Mouse (Mus musculus) midbrain, embryonic 12.5 days (tissue): ENCODE measurements at regions not wholly inside any gene's neighbourhood (a gene's known extent, or its start where the extent isn't known, plus 50 kb on each side); places are given as distances from the start of the nearest gene placed in this dataset.
A peak's percentile ranks its signal among the peaks of the same experiment; 100 is the strongest.

ENCODE experiments used
- ATAC-seq: fragments of 200-750 bp; cut with Nextera tagmentation; 2 replicates; pipeline ENCODE4 v1.8.0; 2017; ENCODE audit warnings: low read depth, moderate TSS enrichment, moderate library complexity; ENCODE audit not compliant: low FRiP score
- H3K27ac ChIP-seq: fragments of 300-500 bp; sonication (generic); replicated peaks from 2 replicates; pipeline ENCODE4 v1.5.1; 2016; ENCODE audit warnings: mild to moderate bottlenecking
- H3K27me3 ChIP-seq: fragments of 300-500 bp; sonication (generic); 2 replicates; pipeline ENCODE4 v1.6.1; 2016; ENCODE audit warnings: mild to moderate bottlenecking
- H3K36me3 ChIP-seq: fragments of 300-500 bp; sonication (generic); 2 replicates; pipeline ENCODE4 v1.6.1; 2016
- H3K4me1 ChIP-seq: fragments of 300-500 bp; sonication (generic); 2 replicates; pipeline ENCODE4 v1.6.1; 2016
- H3K4me2 ChIP-seq: fragments of 300-500 bp; sonication (generic); replicated peaks from 2 replicates; pipeline ENCODE4 v1.6.1; 2016; ENCODE audit warnings: mild to moderate bottlenecking, moderate library complexity
- H3K4me3 ChIP-seq: fragments of 300-500 bp; sonication (generic); 2 replicates; pipeline ENCODE4 v1.5.1; 2016; ENCODE audit warnings: mild to moderate bottlenecking
- H3K9ac ChIP-seq: fragments of 300-500 bp; sonication (generic); replicated peaks from 2 replicates; pipeline ENCODE4 v1.6.1; 2016; ENCODE audit warnings: mild to moderate bottlenecking, moderate library complexity
- H3K9me3 ChIP-seq: fragments of 300-500 bp; sonication (generic); 2 replicates; pipeline ENCODE4 v1.6.1; 2016; ENCODE audit warnings: mild to moderate bottlenecking
- WGBS: fragments of 180-500 bp; shearing (Covaris S2); methylation state at CpG from one replicate; pipeline ENCODE4 v1.1.7; 2016; 5-methylcytosine and 5-hydroxymethylcytosine counted together

- Histone ChIP-seq H3K9ac (no peak overlapping the region), H3K4me1 (no peaks in the 10 kb centered on the region), H3K4me2 (no peak overlapping the region), H3K36me3 (no peaks in the 10 kb centered on the region), H3K9me3 (no peaks in the 10 kb centered on the region), H3K27me3 (no peaks in the 10 kb centered on the region), H3K4me3 (no peak overlapping the region), H3K27ac (no peak overlapping the region)
- peak; percentile 76 for ATAC-seq
- 67% methylated on average over 7 of the region's 7 CpGs for WGBS
These were observed 511.5 kb downstream of the Phf3 start for GRCm38 (mm10) chr1:30362072-30362769.

GRCm38 (mm10) chr1:30320657-30321262 lies 553.0 kb downstream of the Phf3 start:
- no peak overlapping the region for H3K27ac ChIP-seq
- H3K27me3 ChIP-seq, result no peaks in the 10 kb centered on the region
- no peak overlapping the region for H3K4me2 ChIP-seq
- H3K36me3 ChIP-seq, result no peaks in the 10 kb centered on the region
- peak; percentile 62 for ATAC-seq
- H3K9ac ChIP-seq, result no peak overlapping the region
- 68% methylated on average over 6 of the region's 6 CpGs for WGBS
- no peaks in the 10 kb centered on the region for H3K9me3 ChIP-seq
- no peak overlapping the region for H3K4me3 ChIP-seq
- no peaks in the 10 kb centered on the region for H3K4me1 ChIP-seq

- Histone ChIP-seq H3K9ac (no peak overlapping the region), H3K27me3 (no peaks in the 10 kb centered on the region), H3K4me1 (no peaks in the 10 kb centered on the region), H3K4me3 (no peak overlapping the region), H3K36me3 (no peaks in the 10 kb centered on the region), H3K27ac (no peak overlapping the region), H3K4me2 (no peak overlapping the region), H3K9me3 (no peaks in the 10 kb centered on the region)
- 80% methylated on average over 8 of the region's 8 CpGs for WGBS
- 0 out of 2 replicates have a peak, but pooled peaks have one; percentile 30 for ATAC-seq
These were observed 555.5 kb downstream of the Phf3 start for GRCm38 (mm10) chr1:30318195-30318594.

- 56% methylated on average over 2 of the region's 2 CpGs for WGBS
- Histone ChIP-seq H3K9ac (no peak overlapping the region), H3K27me3 (no peaks in the 10 kb centered on the region), H3K9me3 (no peaks in the 10 kb centered on the region), H3K4me1 (no peaks in the 10 kb centered on the region), H3K27ac (no peak overlapping the region), H3K36me3 (no peaks in the 10 kb centered on the region), H3K4me3 (no peak overlapping the region), H3K4me2 (no peak overlapping the region)
- peak; percentile 63; the same call in 1 of the 2 replicates for ATAC-seq
These were observed 584.6 kb downstream of the Phf3 start for GRCm38 (mm10) chr1:30289073-30289472.

- H3K4me1 ChIP-seq, result no peaks in the 10 kb centered on the region
- H3K27me3 ChIP-seq, result no peaks in the 10 kb centered on the region
- no peaks in the 10 kb centered on the region for H3K9me3 ChIP-seq
- WGBS, result 46% methylated on average over 2 of the region's 2 CpGs
- no peak overlapping the region for H3K4me2 ChIP-seq
- no peaks in the 10 kb centered on the region for H3K36me3 ChIP-seq
- no peak overlapping the region for H3K27ac ChIP-seq
- no peak for ATAC-seq
- H3K4me3 ChIP-seq, result no peak overlapping the region
- no peak overlapping the region for H3K9ac ChIP-seq
These were observed 611.3 kb downstream of the Phf3 start for GRCm38 (mm10) chr1:30262418-30262817.

- WGBS, result 79% methylated on average over 3 of the region's 3 CpGs
- Histone ChIP-seq H3K27me3 (no peaks in the 10 kb centered on the region), H3K36me3 (no peaks in the 10 kb centered on the region), H3K9me3 (no peaks in the 10 kb centered on the region), H3K4me1 (no peaks in the 10 kb centered on the region), H3K9ac (no peak overlapping the region), H3K4me3 (no peak overlapping the region), H3K27ac (no peak overlapping the region), H3K4me2 (no peak overlapping the region)
- ATAC-seq, result no peak
These were observed 614.2 kb downstream of the Phf3 start for GRCm38 (mm10) chr1:30259547-30259946.

- H3K27me3 ChIP-seq, result no peaks in the 10 kb centered on the region
These were observed 656.9 kb downstream of the Phf3 start for GRCm38 (mm10) chr1:30216764-30217348.

GRCm38 (mm10) chr1:30204608-30205262 lies 669.0 kb downstream of the Phf3 start:
- H3K36me3 ChIP-seq, result no peaks in the 10 kb centered on the region
- no peaks in the 10 kb centered on the region for H3K27me3 ChIP-seq
- no peak overlapping the region for H3K4me2 ChIP-seq
- H3K4me1 ChIP-seq, result no peaks in the 10 kb centered on the region
- no peaks in the 10 kb centered on the region for H3K9me3 ChIP-seq
- 83% methylated on average over 2 of the region's 2 CpGs for WGBS
- ATAC-seq, result no peak
- H3K4me3 ChIP-seq, result no peak overlapping the region
- H3K9ac ChIP-seq, result no peak overlapping the region
- no peak overlapping the region for H3K27ac ChIP-seq

More at GRCm38 (mm10) chr1:30216764-30217348, 656.9 kb downstream of the Phf3 start:
- Histone ChIP-seq H3K27ac (no peak overlapping the region), H3K4me1 (no peaks in the 10 kb centered on the region), H3K9me3 (no peaks in the 10 kb centered on the region), H3K9ac (no peak overlapping the region), H3K36me3 (no peaks in the 10 kb centered on the region), H3K4me3 (no peak overlapping the region), H3K4me2 (no peak overlapping the region)
- ATAC-seq, result no peak
- 75% methylated on average over 4 of the region's 4 CpGs for WGBS

- H3K4me2 ChIP-seq, result no peak overlapping the region
- 33% methylated on average over 2 of the region's 2 CpGs for WGBS
- 0 out of 2 replicates have a peak, but pooled peaks have one; percentile 49 for ATAC-seq
- H3K9ac ChIP-seq, result no peak overlapping the region
- H3K4me3 ChIP-seq, result no peak overlapping the region
- H3K36me3 ChIP-seq, result no peaks in the 10 kb centered on the region
- no peaks in the 10 kb centered on the region for H3K9me3 ChIP-seq
- no peaks in the 10 kb centered on the region for H3K4me1 ChIP-seq
- no peak overlapping the region for H3K27ac ChIP-seq
- no peaks in the 10 kb centered on the region for H3K27me3 ChIP-seq
These were observed 697.5 kb downstream of the Phf3 start for GRCm38 (mm10) chr1:30176225-30176624.

- Histone ChIP-seq H3K36me3 (no peaks in the 10 kb centered on the region), H3K9ac (no peak overlapping the region), H3K27me3 (no peaks in the 10 kb centered on the region), H3K27ac (no peak overlapping the region), H3K4me3 (no peak overlapping the region), H3K4me1 (no peaks in the 10 kb centered on the region), H3K4me2 (no peak overlapping the region), H3K9me3 (no peaks in the 10 kb centered on the region)
- WGBS, result 91% methylated on average over 4 of the region's 4 CpGs
- ATAC-seq, result no peak; the same call in 1 of the 2 replicates
These were observed 728.7 kb downstream of the Phf3 start for GRCm38 (mm10) chr1:30144997-30145396.

GRCm38 (mm10) chr1:30114186-30114585 lies 759.5 kb downstream of the Phf3 start:
- Histone ChIP-seq H3K9ac (no peak overlapping the region), H3K27ac (no peak overlapping the region), H3K9me3 (no peaks in the 10 kb centered on the region), H3K4me1 (no peaks in the 10 kb centered on the region), H3K36me3 (no peaks in the 10 kb centered on the region), H3K27me3 (no peaks in the 10 kb centered on the region), H3K4me2 (no peak overlapping the region), H3K4me3 (no peak overlapping the region)
- WGBS, result 81% methylated on average over 3 of the region's 3 CpGs
- no peak for ATAC-seq
